Mouse (Mus musculus) subcutaneous adipose tissue, adult 2 months (tissue): ENCODE measurements around the gene Abcb8. TPM values are rescaled to one million over a fixed set of nuclear protein-coding genes. Genes with fewer than 3 reads are reported as not detected.

ENCODE experiments used
- polyA plus RNA-seq: library from polyadenylated mRNA; depleted of rRNA; stranded (reverse); fragments of >200 nt; gene quantifications from 2 replicates; pipeline ENCODE4 v1.2.3, GENCODE M21; 2012; ENCODE audit warnings: low replicate concordance; rRNA removed

The Abcb8 gene
- polyA plus RNA-seq = 69.9 and 87.9 TPM in 2 replicates

GRCm38 (mm10) chr5:24393392-24393997, at the start of gene Abcb8:
Gene Abcb8, plus strand, starts transcription at chr5:24393663.

DNA sequence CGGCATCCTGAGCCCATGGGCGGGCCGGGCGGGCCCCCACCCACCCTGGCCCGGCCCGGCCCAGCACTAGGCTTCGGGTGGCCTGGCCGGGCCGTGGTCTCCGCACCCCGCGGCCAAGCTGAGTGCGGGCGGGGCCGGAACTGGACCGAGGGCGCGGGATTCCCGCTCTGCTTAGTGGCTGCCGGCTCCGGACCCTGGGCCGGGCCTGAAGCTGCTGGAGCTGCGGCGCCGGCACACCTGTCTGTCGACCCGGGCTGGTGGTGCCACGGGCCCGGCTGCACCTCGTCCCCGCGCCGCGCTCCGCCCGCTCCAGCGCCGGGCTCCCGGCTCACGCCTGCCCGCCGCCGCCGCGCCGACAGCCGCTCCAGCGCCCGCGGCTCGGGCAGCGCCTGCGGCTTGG, 42.2 kb upstream of the Abcb8 start, which contains the start of gene Kcnh2:
Gene Kcnh2, minus strand, starts transcription at position 327 of the 400 bp plus-strand sequence.

GRCm38 (mm10) chr5:24364508-24364907, 29.0 kb upstream of the Abcb8 start, which contains the start of gene Nos3:
Gene Nos3, plus strand, starts transcription at chr5:24364810.

DNA sequence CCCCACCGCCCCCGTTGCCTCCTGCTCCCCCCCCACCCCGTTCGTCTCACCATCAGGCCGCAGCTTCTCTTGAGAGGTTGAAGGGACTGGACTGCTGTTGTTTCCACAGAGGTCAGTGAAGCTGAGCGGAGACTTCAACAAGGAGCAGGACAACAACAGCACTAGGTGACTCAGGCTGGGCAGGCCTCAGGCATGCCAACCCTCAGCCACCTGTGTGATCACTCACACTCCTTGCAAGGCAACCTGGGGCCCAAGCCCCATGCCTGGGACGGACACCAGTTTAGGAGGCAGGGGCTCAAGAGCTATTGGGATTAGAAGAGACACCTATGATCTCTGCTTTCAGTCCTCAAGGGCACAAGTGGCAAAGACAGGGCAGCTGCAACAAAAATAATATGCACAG, 1.6 kb upstream of the Abcb8 start, which contains the start of gene Atg9b:
Gene Atg9b, minus strand, starts transcription at position 280 of the 400 bp plus-strand sequence.

GRCm38 (mm10) chr5:24413042-24413693, 19.7 kb downstream of the Abcb8 start, which contains the start of gene Asic3:
Gene Asic3, plus strand, starts transcription at chr5:24413392.

DNA sequence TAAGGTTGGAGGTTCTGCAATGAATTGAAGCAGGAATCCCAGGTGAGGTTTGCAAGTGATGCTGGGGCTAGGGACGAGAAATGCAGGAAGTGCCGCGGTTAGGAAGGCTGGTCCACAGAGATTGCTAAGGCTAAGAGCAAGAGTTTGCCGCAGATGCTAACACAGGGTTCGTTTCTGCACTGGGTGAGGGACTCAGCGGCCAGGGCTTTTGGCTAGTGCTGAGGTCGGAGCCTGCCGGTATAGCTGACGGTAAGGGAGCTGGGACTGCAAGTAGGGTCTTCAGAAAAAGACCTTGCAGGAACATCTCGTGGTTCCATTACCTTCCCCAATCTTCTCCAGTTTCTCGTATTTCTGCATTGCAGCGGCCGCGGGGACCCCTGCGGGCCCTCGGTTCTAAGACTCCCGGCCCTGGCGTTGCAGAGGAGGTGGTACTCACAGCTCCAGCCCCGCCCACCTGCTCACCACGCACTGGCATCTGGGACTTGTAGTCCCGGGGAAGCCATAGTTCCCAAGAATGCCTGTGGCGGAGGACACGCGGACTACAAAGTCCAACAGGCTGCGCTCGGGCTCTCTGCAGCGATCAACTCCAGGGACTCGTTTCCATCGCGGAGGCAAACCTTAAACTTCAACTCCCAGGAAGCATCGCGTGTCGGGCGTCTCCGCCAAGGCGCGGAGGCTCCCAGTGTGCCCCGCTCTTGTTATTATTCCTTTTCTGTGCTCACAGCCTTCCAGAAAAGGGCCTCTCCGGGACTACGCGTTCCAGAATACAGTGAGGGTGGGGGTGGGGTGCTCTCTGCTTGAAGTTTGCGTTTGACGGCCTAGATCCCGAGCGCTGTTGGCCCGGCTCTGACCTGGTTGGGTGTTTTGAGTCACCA, 29.9 kb downstream of the Abcb8 start, which contains the start of the genes Cdk5 and Slc4a2:
Gene Cdk5, minus strand, starts transcription at position 402 of the 875 bp plus-strand sequence.
Gene Slc4a2, plus strand, starts transcription at position 709 of the 875 bp plus-strand sequence.

GRCm38 (mm10) chr5:24444746-24445427, 51.4 kb downstream of the Abcb8 start, which contains the start of gene Fastk:
Gene Fastk, minus strand, starts transcription at chr5:24445287.

DNA sequence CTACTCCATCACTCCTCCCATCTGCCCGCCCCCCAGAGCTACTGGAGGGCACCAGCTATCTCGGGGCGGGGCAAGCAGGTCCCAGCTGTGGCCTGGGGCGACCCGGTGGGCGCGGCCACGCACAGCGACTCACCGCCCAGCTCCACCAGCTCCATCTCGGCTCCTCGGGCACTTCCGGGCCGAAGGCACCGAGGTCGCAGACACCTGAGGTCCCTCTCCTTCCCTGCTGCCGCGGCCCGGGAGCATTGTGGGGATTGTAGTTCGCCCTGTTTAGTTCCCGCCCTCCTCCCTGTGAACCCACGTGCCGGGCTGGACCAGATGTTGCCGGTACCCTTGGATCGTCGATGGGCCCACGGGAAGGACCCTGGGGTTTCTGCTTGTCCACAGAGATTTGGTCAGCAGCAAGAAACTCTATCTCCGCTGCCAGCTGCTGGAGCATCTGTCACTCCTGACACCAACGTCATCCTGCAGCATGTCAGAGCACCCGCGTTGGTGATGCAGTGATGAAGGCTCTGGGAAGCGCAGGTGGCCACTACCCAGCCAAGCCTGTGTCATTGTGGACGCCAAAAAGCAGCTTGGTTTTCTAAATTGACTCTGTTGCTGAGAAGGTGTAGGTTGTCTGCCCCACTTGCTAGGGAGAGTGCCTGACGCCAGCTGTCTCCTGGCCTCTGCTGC, 54.3 kb downstream of the Abcb8 start, which contains the start of gene Tmub1:
Gene Tmub1, minus strand, starts transcription at position 231 of the 675 bp plus-strand sequence.

DNA sequence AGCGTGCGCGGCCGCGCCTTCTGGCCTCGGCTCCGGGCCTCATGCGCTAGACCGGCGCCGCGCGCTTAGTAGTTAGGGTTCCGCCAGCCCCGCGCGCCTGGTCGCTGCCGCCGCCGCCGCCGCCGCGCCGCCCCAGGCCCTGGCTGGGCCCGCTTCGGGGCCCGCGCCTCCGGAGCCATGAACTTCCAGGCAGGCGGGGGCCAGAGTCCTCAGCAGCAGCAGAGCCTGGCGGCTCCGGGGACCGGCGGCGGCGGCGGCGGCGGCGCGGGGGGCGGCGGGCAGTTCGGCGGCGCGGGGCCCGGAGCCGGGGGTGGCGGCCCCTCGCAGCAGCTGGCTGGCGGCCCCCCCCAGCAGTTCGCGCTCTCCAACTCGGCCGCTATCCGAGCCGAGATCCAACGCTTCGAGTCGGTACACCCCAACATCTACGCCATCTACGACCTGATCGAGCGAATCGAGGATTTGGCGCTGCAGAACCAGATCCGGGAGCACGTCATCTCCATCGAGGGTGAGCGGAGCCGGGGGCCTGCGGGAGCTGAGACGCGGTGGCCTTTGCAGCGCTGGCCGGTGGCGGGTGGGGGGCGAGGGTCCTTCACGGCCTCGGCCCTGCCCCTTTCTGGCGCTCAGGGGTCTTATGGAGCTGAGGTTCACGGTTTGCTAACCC, 58.7 kb downstream of the Abcb8 start, which contains the start of gene Agap3:
Gene Agap3, plus strand, starts transcription at position 148 of the 661 bp plus-strand sequence.

Other genes with a start within 250 kb of the Abcb8 start
- 6.8 and 11.5 TPM in 2 replicates for gene Nupl2, start 228.7 kb upstream of the Abcb8 start, polyA plus RNA-seq
- gene Kcnh2, start 42.1 kb upstream of the Abcb8 start, polyA plus RNA-seq = 37.6 and 114 TPM in 2 replicates
- gene Nos3, start 28.9 kb upstream of the Abcb8 start, polyA plus RNA-seq = 41.6 and 73.0 TPM in 2 replicates
- gene Atg9b, start 1.5 kb upstream of the Abcb8 start, polyA plus RNA-seq = 1.9 and 4.6 TPM in 2 replicates
- 0.64 and 0.75 TPM in 2 replicates for gene Asic3, start 19.7 kb downstream of the Abcb8 start, polyA plus RNA-seq
- gene Cdk5, start 29.9 kb downstream of the Abcb8 start, polyA plus RNA-seq = 87.6 and 100 TPM in 2 replicates
- 71.2 and 99.7 TPM in 2 replicates for gene Slc4a2, start 30.2 kb downstream of the Abcb8 start, polyA plus RNA-seq
- 257 and 263 TPM in 2 replicates for gene Fastk, start 51.6 kb downstream of the Abcb8 start, polyA plus RNA-seq
- gene Tmub1, start 54.2 kb downstream of the Abcb8 start, polyA plus RNA-seq = 22.5 and 42.2 TPM in 2 replicates
- 70.0 and 103 TPM in 2 replicates for gene Agap3, start 58.5 kb downstream of the Abcb8 start, polyA plus RNA-seq
- 0.03 and 0.12 TPM in 2 replicates for gene Gbx1, start 133.5 kb downstream of the Abcb8 start, polyA plus RNA-seq
- gene Asb10, start 147.3 kb downstream of the Abcb8 start, polyA plus RNA-seq = 0.86 and 2.5 TPM in 2 replicates
- 0.04 TPM in 1 of 2 replicates, not detected in the other for gene 4931409K22Rik, start 163.1 kb downstream of the Abcb8 start, polyA plus RNA-seq
- gene Abcf2, start 183.8 kb downstream of the Abcb8 start, polyA plus RNA-seq = 47.6 and 66.5 TPM in 2 replicates
- 53.7 and 55.7 TPM in 2 replicates for gene Chpf2, start 193.1 kb downstream of the Abcb8 start, polyA plus RNA-seq
- 20.1 and 43.3 TPM in 2 replicates for gene Smarcd3, start 230.7 kb downstream of the Abcb8 start, polyA plus RNA-seq